Mouse (Mus musculus) small intestine, adult 2 months (tissue): ENCODE results near the gene Gm3415.

Experiments used
- CTCF ChIP-seq: fragments of 200-500 bp; IDR thresholded peaks from 2 replicates; pipeline ENCODE4 v1.5.1; 2012; ENCODE audit warnings: low read depth, mild to moderate bottlenecking, control low read depth, inconsistent platforms, low read length, moderate library complexity, mixed read lengths; ENCODE audit not compliant: insufficient replicate concordance, insufficient read length; ENCODE audit errors: extremely low read depth
- POLR2A ChIP-seq: fragments of 200-500 bp; IDR thresholded peaks from 2 replicates; pipeline ENCODE4 v1.6.1; 2012; ENCODE audit warnings: low read depth, mild to moderate bottlenecking, control low read depth, inconsistent platforms, low read length, moderate library complexity

- TF ChIP-seq CTCF (no peak), POLR2A (no peak)
Measured at GRCm38 (mm10) chr5:146606895-146607294, 51.0 kb downstream of the Gm3415 start.
